Mouse (Mus musculus) small intestine, adult 2 months (tissue): ENCODE measurements around the gene Gcm1.

ENCODE experiments used
- CTCF ChIP-seq: fragments of 200-500 bp; IDR thresholded peaks from 2 replicates; pipeline ENCODE4 v1.5.1; 2012; ENCODE audit warnings: low read depth, mild to moderate bottlenecking, control low read depth, inconsistent platforms, low read length, moderate library complexity, mixed read lengths; ENCODE audit not compliant: insufficient replicate concordance, insufficient read length; ENCODE audit errors: extremely low read depth
- POLR2A ChIP-seq: fragments of 200-500 bp; IDR thresholded peaks from 2 replicates; pipeline ENCODE4 v1.6.1; 2012; ENCODE audit warnings: low read depth, mild to moderate bottlenecking, control low read depth, inconsistent platforms, low read length, moderate library complexity

- no peak for TF ChIP-seq CTCF
- no peak for TF ChIP-seq POLR2A
Measured at GRCm38 (mm10) chr9:78012681-78013080, 39.0 kb upstream of the Gcm1 start.
